Mouse (Mus musculus) hindbrain, embryonic 12.5 days (tissue): ENCODE data around the gene Gm42517. TPM values are rescaled to one million over a fixed set of nuclear protein-coding genes. Genes with fewer than 3 reads are reported as not detected.

Source experiments
- ATAC-seq: fragments of 200-750 bp; cut with Nextera tagmentation; 2 replicates; pipeline ENCODE4 v1.8.0; 2017; ENCODE audit warnings: moderate TSS enrichment; ENCODE audit not compliant: low FRiP score
- H3K27ac ChIP-seq: fragments of 300-500 bp; sonication (generic); 2 replicates; pipeline ENCODE4 v1.5.1; 2016; ENCODE audit warnings: mild to moderate bottlenecking
- H3K27me3 ChIP-seq: fragments of 300-500 bp; sonication (generic); 2 replicates; pipeline ENCODE4 v1.6.1; 2016; ENCODE audit warnings: mild to moderate bottlenecking
- H3K36me3 ChIP-seq: fragments of 300-500 bp; sonication (generic); 2 replicates; pipeline ENCODE4 v1.6.1; 2016; ENCODE audit warnings: mild to moderate bottlenecking
- H3K4me1 ChIP-seq: fragments of 300-500 bp; sonication (generic); 2 replicates; pipeline ENCODE4 v1.6.1; 2016
- H3K4me2 ChIP-seq: fragments of 300-500 bp; sonication (generic); replicated peaks from 2 replicates; pipeline ENCODE4 v1.6.1; 2016; ENCODE audit warnings: mild to moderate bottlenecking
- H3K4me3 ChIP-seq: fragments of 300-500 bp; sonication (generic); 2 replicates; pipeline ENCODE4 v1.5.1; 2016; ENCODE audit warnings: mild to moderate bottlenecking
- H3K9ac ChIP-seq: fragments of 300-500 bp; sonication (generic); 2 replicates; pipeline ENCODE4 v1.6.1; 2016; ENCODE audit warnings: mild to moderate bottlenecking, moderate library complexity
- H3K9me3 ChIP-seq: fragments of 300-500 bp; sonication (generic); replicated peaks from 2 replicates; pipeline ENCODE4 v1.6.1; 2016; ENCODE audit warnings: mild to moderate bottlenecking
- WGBS: fragments of 180-500 bp; shearing (Covaris S2); methylation state at CpG from one replicate; pipeline ENCODE4 v1.1.7; 2016; 5-methylcytosine and 5-hydroxymethylcytosine counted together
- polyA plus RNA-seq: library from polyadenylated mRNA; unstranded; fragments of >200 nt; fragmentation: Nextera tagmentation; extraction: Ambion mirVana; gene quantifications from 2 replicates; pipeline ENCODE4 v1.2.1, GENCODE M21; 2016

Gm42517 gene
- polyA plus RNA-seq, 1 experiment from 2014 or later, result 0.14 TPM

DNA sequence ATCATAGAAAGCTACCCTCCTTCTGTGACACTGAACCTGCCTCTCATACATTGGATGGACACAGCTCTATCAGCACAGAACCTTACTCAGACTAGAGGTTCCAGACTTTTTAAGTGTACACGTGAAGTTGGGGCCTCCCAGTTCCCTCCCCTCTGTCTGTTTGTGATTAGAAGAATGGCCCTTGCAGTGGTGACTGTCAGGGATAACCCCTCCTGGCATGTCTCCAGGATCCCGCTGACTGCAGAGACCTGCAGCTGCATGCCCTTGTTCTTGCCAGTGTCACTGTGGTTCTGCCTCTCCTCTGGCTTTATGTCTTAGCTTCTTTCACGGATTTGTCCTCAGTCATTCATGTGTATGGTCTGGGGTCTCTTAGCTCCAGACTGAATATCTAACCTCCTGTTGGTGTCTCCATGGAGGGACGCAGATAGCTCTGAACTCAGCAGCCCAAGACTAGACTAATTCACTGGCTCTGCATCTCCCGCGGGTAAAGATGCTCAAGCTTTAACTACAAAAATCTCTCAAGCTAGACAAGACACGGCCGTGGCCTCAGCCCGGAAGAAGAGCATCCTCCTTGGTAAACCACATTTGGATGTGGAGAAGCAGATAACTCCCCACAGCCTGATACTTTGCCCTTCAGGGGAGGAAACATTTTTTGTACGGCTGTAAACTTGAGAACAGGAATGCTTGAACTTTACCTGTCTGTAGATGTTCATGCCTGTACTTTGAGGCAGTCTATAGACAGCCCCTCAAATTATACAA, 22.2 kb downstream of the Gm42517 start:
- Histone ChIP-seq H3K27ac (no peak overlapping the region), H3K4me2 (no peak overlapping the region), H3K36me3 (peaks cover 44% of the 10 kb centered on the region), H3K9me3 (no peaks in the 10 kb centered on the region), H3K4me1 (no peaks in the 10 kb centered on the region), H3K27me3 (no peaks in the 10 kb centered on the region), H3K9ac (no peak overlapping the region), H3K4me3 (no peak overlapping the region)
- no peak for ATAC-seq
- 88% methylated on average over 10 of the region's 10 CpGs for WGBS

GRCm38 (mm10) chr5:108343680-108344170, 24.0 kb downstream of the Gm42517 start:
- 96% methylated on average over 4 of the region's 4 CpGs for WGBS

DNA sequence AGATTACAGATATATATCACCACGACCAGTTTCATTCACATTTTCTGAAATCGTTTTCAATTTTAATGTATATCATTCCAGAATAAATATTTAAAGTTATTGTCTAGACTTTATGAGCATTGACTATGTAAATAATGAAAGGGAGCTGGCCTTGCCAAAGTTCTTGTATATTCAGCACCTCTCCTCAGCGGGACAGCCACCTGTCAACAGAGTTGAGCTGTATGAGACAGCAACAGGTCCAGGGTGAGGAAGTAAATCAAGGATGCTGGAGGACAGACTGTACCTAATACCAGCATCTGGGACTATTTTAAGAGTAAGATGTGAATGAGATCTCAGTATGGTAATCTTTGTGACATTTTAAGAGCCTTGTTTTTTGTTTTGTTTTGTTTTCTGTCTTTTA, 29.7 kb downstream of the Gm42517 start:
- Histone ChIP-seq H3K9me3 (no peaks in the 10 kb centered on the region), H3K4me2 (no peak overlapping the region), H3K9ac (no peak overlapping the region), H3K27ac (no peak overlapping the region), H3K27me3 (no peaks in the 10 kb centered on the region), H3K36me3 (peaks cover 23% of the 10 kb centered on the region), H3K4me3 (no peak overlapping the region), H3K4me1 (no peaks in the 10 kb centered on the region)
- ATAC-seq, result no peak
- WGBS, result 87% methylated on average over 3 of the region's 3 CpGs

More at GRCm38 (mm10) chr5:108343680-108344170, 24.0 kb downstream of the Gm42517 start:
- no peak overlapping the region for H3K4me3 ChIP-seq
- no peak for ATAC-seq
- H3K4me1 ChIP-seq, result no peaks in the 10 kb centered on the region
- H3K36me3 ChIP-seq, result peaks cover 44% of the 10 kb centered on the region
- no peak overlapping the region for H3K9ac ChIP-seq
- H3K4me2 ChIP-seq, result no peak overlapping the region
- no peaks in the 10 kb centered on the region for H3K9me3 ChIP-seq
- no peak overlapping the region for H3K27ac ChIP-seq
- no peaks in the 10 kb centered on the region for H3K27me3 ChIP-seq

DNA sequence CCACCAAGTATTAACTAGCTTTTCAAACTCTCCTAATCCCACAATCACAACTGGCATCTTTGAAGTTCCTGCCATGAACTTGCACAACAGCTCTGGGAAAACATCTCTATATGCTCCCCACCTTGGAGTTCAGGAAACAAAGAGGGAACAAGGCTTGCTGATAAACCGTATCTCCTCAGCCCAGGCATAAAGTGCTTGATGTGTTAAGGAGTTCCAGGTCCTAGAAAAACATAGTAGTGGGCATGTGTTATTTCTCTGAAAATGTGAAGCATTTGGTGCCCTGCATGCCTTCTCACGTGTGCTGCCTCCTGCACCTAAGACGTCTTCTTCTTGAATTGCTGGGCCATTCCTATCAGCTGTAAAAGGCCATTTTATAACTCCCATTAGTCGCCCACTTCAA, 30.3 kb downstream of the Gm42517 start:
- H3K27me3 ChIP-seq, result no peaks in the 10 kb centered on the region
- no peaks in the 10 kb centered on the region for H3K4me1 ChIP-seq
- H3K4me3 ChIP-seq, result no peak overlapping the region
- no peak overlapping the region for H3K27ac ChIP-seq
- ATAC-seq, result no peak
- H3K4me2 ChIP-seq, result no peak overlapping the region
- no peaks in the 10 kb centered on the region for H3K9me3 ChIP-seq
- no peak overlapping the region for H3K9ac ChIP-seq
- H3K36me3 ChIP-seq, result peaks cover 29% of the 10 kb centered on the region
- 78% methylated on average over 4 of the region's 4 CpGs for WGBS

DNA sequence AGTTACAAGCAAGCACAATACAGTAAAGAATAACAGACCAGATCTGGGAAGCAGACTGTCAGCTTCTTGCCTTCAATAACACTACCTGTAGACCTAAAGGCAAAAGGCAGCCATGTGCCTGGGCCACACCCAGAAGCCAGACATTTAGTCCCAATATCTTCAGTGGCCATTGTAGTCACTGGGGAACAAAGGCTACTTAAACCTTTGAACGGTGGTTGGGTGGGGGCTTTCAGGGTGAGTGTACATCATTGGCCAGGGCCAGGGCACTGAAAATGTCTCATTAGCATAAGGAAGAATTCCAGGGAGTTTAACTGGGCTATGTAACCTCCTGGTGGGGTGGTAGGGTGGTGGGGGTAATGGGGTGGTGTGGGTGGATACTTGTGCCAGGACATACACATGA, 36.7 kb downstream of the Gm42517 start:
- Histone ChIP-seq H3K36me3 (peaks cover 32% of the 10 kb centered on the region), H3K4me1 (no peaks in the 10 kb centered on the region), H3K27me3 (no peaks in the 10 kb centered on the region), H3K4me2 (no peak overlapping the region), H3K9me3 (no peaks in the 10 kb centered on the region), H3K27ac (no peak overlapping the region), H3K4me3 (no peak overlapping the region), H3K9ac (no peak overlapping the region)
- 86% methylated on average over 1 of the region's 1 CpGs for whole genome bisulfite sequencing
- ATAC-seq, result no peak

Other genes with a start within 250 kb of the Gm42517 start
- gene Tmed5, start 235.3 kb downstream of the Gm42517 start, polyA plus RNA-seq, result 26.5 and 30.4 TPM in 2 replicates
- 7.3 and 7.7 TPM in 2 replicates for gene Ccdc18, start 235.0 kb downstream of the Gm42517 start, polyA plus RNA-seq
- gene Dr1, start 99.0 kb downstream of the Gm42517 start, polyA plus RNA-seq, result 46.7 and 51.4 TPM in 2 replicates
- gene Pigg, start 55.3 kb downstream of the Gm42517 start, polyA plus RNA-seq, result 6.7 and 7.0 TPM in 2 replicates
- gene Pde6b, start 20.5 kb upstream of the Gm42517 start, polyA plus RNA-seq, result 0.31 and 0.35 TPM in 2 replicates
- gene Atp5k, start 66.5 kb upstream of the Gm42517 start, polyA plus RNA-seq, result 393 and 437 TPM in 2 replicates
- gene Mfsd7a, start 81.0 kb upstream of the Gm42517 start, polyA plus RNA-seq, result 0.12 and 0.13 TPM in 2 replicates
- 39.5 and 42.6 TPM in 2 replicates for gene Pcgf3, start 93.3 kb upstream of the Gm42517 start, polyA plus RNA-seq
- 23.7 and 24.9 TPM in 2 replicates for gene Cplx1, start 182.1 kb upstream of the Gm42517 start, polyA plus RNA-seq